Mouse (Mus musculus): ENCODE data around the gene Pdrg1. TPM values are rescaled to one million over a fixed set of nuclear protein-coding genes. Genes with fewer than 3 reads are reported as not detected.
A peak's percentile ranks its signal among the peaks of the same experiment; 100 is the strongest.

Pdrg1 gene
- polyA plus RNA-seq, 1 experiment from 2014 or later = 110 TPM

DNA sequence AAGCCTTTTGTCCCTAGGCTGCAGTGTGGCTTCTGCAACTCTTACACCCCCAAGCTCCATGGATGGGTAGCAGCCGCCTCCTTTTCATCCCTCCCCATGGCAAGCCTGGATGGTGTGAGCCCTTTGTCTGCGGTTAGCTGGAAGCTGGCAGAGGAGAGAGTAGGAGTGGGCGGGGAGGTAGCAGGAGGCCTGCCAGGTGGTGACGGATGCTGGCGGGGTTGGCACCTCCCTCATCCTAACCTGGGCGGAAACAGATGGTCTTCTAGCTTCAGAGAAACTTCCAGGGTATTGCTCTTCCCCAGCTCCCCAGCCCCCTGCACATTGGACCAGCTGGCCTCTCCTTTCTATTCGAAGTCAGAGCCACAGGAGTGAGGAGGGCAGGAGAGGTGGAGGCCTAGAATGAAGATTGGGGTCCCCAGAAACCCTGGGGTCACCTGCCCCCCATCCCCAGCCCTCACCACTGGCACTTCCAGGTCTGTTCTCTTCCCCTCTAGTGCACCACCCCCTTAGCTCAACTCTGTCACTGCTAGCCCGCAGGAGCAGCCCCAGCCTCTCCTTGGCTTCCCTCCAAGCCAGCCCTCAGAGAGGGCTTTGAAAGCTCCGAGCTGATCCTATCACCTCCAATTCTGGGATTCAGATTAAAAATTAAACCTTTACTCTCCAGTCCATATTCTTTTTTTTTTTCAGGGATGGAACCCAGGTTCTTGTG is 34.2 kb upstream of the Pdrg1 start:
- peaks cover 48% of the 10 kb centered on the region for H3K27me3 ChIP-seq

DNA sequence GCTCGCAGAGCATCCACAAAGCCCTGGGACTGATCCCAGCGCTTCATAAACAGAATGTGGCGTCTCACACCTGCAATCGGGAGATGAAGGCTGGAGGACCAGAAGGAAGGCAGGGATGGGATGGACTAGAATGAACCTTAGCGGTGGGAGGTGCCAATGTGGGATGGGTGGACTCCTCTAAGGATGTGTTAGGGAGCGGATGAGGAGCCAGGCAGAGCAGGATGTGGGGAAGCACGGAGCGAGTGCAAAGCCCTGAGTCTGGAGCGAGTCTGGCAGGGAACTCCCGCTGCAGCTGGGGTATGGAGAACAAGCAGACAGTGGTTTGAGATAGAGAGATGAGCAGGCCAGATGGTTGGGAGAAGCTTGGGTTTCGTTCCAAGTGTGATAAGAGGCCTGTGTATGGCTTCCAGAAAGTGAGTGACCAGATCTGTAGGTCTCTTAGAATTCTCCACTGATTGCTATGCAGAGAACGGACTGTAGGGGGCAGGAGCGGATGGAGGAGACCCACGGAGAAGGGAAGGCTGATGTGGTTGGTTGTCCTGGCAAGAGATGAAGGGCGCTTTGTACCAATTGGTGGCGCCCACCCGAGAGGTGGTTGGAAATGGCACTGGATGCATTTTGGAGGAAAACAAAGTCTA is 32.7 kb upstream of the Pdrg1 start:
- Histone ChIP-seq H3K4me2 (no peak overlapping the region), H3K9me3 (replicated peaks) (no peaks in the 10 kb centered on the region), H3K4me1 (replicated peaks) (peaks cover 3% of the 10 kb centered on the region; the same call in 1 of the 2 replicates), H3K4me3 (no peak overlapping the region), H3K36me3 (no peaks in the 10 kb centered on the region), H3K27me3 (peaks cover 40% of the 10 kb centered on the region), H3K9ac (no peak overlapping the region), H3K27ac (no peak overlapping the region)
- no peak for ATAC-seq (replicated peaks; ENCODE audit: insufficient number of reproducible peaks, insufficient read depth, low FRiP score, low read depth)
- WGBS = 36% methylated on average over 17 of the region's 17 CpGs

More for the DNA sequence above, 34.2 kb upstream of the Pdrg1 start:
- Histone ChIP-seq H3K4me1 (replicated peaks) (peaks cover 3% of the 10 kb centered on the region; the same call in 1 of the 2 replicates), H3K9me3 (replicated peaks) (no peaks in the 10 kb centered on the region), H3K9ac (no peak overlapping the region), H3K4me2 (no peak overlapping the region), H3K36me3 (no peaks in the 10 kb centered on the region), H3K27ac (no peak overlapping the region), H3K4me3 (no peak overlapping the region)
- WGBS = 32% methylated on average over 9 of the region's 9 CpGs
- ATAC-seq (replicated peaks; ENCODE audit: insufficient number of reproducible peaks, insufficient read depth, low FRiP score, low read depth) = no peak

DNA sequence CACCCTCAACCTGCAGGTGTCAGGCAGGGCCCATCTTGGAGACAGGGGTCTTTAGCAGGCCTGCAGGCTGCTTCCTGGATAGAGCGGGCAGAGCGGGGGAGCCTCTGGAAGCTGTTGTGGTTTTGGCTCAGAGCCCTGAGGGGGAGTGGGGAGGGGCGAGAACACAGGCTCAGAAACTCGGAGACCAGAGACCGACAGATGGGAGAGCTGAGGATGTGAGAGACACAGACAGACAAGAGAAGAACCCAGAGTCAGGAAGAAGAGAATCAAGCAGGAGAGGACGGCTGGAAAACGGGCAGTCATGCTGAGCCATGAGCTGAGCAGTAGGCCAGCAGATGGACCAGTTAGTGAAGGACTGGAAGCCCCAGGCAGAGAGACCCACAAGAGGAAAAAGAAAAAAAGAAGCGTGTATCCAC is 30.7 kb upstream of the Pdrg1 start:
- Histone ChIP-seq H3K36me3 (no peaks in the 10 kb centered on the region), H3K4me2 (no peak overlapping the region), H3K4me1 (replicated peaks) (peaks cover 3% of the 10 kb centered on the region; the same call in 1 of the 2 replicates), H3K4me3 (no peak overlapping the region), H3K9ac (no peak overlapping the region), H3K9me3 (replicated peaks) (no peaks in the 10 kb centered on the region), H3K27ac (no peak overlapping the region; the same call in 1 of the 2 replicates), H3K27me3 (peaks cover 25% of the 10 kb centered on the region)
- WGBS = 19% methylated on average over 8 of the region's 8 CpGs
- ATAC-seq (replicated peaks; ENCODE audit: insufficient number of reproducible peaks, insufficient read depth, low FRiP score, low read depth) = no peak

DNA sequence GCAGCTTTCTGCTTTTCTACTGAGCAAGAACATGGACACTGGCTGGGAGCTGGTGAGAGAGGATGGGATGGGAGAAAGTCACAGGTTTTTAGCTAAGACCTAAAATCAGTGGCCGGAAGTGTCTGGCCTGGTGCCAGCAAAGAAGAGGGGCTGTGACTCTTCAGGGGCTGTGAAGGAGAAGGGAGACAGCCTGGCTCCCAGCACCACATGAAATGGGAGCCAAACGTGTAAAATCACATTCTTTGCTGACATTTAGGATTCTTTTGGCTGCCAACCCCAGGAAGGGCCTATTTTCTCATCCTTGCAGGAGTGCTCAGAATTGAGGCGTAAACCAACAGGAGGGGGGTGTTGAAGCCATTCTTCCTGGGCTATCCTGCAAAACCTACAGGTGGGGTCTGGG is 28.7 kb upstream of the Pdrg1 start:
- no peaks in the 10 kb centered on the region for H3K36me3 ChIP-seq
- peaks cover 26% of the 10 kb centered on the region for H3K27me3 ChIP-seq
- no peaks in the 10 kb centered on the region for H3K4me1 ChIP-seq (replicated peaks)
- no peak overlapping the region for H3K27ac ChIP-seq
- no peak for ATAC-seq (replicated peaks; ENCODE audit: insufficient number of reproducible peaks, insufficient read depth, low FRiP score, low read depth)
- 43% methylated on average over 3 of the region's 3 CpGs for WGBS
- no peak overlapping the region for H3K9ac ChIP-seq
- H3K4me2 ChIP-seq = no peak overlapping the region
- no peaks in the 10 kb centered on the region for H3K9me3 ChIP-seq (replicated peaks)
- no peak overlapping the region for H3K4me3 ChIP-seq

DNA sequence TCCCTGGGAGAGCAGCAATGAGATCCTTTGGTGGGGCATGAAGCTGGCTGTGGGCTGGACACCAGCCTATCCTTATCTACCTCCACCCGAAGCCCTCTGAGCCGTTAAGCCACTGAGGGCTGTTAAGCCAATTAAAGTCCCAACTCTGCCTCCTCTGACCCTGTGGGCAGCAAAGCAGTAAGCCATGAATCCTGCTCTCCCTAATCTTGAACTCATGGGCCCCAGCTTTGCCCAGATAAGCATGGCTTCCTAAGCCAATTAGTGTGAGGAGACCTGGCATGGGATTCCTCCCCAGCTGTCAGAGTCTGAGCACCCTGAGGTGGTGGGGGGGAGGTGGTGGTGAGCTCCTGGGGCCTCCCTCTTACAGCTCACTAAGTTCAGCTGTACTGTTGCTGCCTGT is 21.5 kb upstream of the Pdrg1 start:
- WGBS = 10% methylated on average over 2 of the region's 2 CpGs
- H3K9me3 ChIP-seq (replicated peaks) = no peaks in the 10 kb centered on the region
- no peak overlapping the region for H3K4me2 ChIP-seq
- no peak overlapping the region for H3K4me3 ChIP-seq
- no peak overlapping the region for H3K9ac ChIP-seq
- peaks cover 5% of the 10 kb centered on the region for H3K4me1 ChIP-seq (replicated peaks)
- no peaks in the 10 kb centered on the region for H3K36me3 ChIP-seq
- H3K27ac ChIP-seq = no peak overlapping the region
- H3K27me3 ChIP-seq = peaks cover 68% of the 10 kb centered on the region
- no peak for ATAC-seq (replicated peaks; ENCODE audit: insufficient number of reproducible peaks, insufficient read depth, low FRiP score, low read depth)

DNA sequence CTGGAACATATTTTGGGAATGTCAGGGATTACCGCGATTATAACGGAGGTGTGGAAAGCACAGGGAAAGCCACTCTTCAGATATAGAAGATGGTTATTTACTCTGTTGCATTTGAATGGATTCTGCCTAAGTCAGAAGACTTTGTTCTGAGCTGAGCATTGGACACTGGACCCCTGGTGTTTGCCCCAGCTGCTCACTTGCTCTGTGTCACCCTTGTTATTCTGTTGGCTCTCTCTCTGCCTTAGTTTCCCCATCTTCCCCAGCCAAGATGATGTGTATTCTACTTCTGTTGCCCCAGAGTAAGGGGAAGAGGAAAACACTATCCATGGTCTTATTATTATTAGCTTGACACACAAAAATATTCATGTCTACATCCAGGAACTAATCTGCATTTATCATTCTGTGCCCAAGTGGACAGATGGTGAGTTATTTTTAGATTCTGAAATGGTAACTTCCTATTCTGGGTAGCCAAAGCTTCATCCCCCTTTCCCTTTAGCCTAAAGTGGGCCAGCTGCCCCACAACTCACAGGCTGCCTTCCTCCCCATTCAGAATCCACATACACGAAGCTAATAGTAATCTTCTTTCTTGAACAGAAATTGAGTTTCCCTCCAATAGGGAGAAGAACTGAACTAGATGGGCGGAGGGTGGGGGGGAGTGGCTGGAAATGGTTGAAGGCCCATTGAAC is 18.5 kb upstream of the Pdrg1 start:
- Histone ChIP-seq H3K36me3 (no peaks in the 10 kb centered on the region), H3K4me2 (no peak overlapping the region), H3K9me3 (replicated peaks) (no peaks in the 10 kb centered on the region), H3K27me3 (peaks cover 86% of the 10 kb centered on the region), H3K27ac (no peak overlapping the region), H3K4me1 (replicated peaks) (peaks cover 7% of the 10 kb centered on the region), H3K9ac (no peak overlapping the region), H3K4me3 (no peak overlapping the region)
- WGBS = 60% methylated on average over 5 of the region's 5 CpGs
- ATAC-seq (replicated peaks; ENCODE audit: insufficient number of reproducible peaks, insufficient read depth, low FRiP score, low read depth) = no peak

DNA sequence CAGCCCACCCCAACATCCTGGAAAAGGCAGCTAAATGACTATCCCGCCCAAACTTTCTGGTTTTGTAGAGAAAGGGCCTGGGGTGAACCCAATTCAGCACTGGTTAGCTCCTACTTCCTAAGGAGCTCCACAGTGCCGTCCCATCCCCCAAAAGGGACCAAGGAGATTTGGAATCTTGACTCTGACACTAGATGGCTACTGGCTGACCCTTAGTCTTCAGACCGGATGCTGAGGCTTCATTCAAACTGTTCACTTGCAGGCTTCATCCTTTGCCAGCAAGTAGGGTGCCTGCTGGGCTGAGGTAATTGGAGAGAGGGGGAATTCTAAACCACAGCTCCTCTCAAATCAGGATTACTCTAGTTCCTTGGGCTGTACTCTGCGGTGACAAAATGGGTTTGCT is 17.7 kb upstream of the Pdrg1 start:
- 16% methylated on average over 4 of the region's 4 CpGs for WGBS
- no peak overlapping the region for H3K4me2 ChIP-seq
- H3K9me3 ChIP-seq (replicated peaks) = no peaks in the 10 kb centered on the region
- H3K4me3 ChIP-seq = no peak overlapping the region
- peaks cover 86% of the 10 kb centered on the region for H3K27me3 ChIP-seq
- H3K4me1 ChIP-seq (replicated peaks) = peaks cover 7% of the 10 kb centered on the region
- H3K9ac ChIP-seq = no peak overlapping the region
- ATAC-seq (replicated peaks; ENCODE audit: insufficient number of reproducible peaks, insufficient read depth, low FRiP score, low read depth) = no peak
- no peak overlapping the region for H3K27ac ChIP-seq
- H3K36me3 ChIP-seq = no peaks in the 10 kb centered on the region

DNA sequence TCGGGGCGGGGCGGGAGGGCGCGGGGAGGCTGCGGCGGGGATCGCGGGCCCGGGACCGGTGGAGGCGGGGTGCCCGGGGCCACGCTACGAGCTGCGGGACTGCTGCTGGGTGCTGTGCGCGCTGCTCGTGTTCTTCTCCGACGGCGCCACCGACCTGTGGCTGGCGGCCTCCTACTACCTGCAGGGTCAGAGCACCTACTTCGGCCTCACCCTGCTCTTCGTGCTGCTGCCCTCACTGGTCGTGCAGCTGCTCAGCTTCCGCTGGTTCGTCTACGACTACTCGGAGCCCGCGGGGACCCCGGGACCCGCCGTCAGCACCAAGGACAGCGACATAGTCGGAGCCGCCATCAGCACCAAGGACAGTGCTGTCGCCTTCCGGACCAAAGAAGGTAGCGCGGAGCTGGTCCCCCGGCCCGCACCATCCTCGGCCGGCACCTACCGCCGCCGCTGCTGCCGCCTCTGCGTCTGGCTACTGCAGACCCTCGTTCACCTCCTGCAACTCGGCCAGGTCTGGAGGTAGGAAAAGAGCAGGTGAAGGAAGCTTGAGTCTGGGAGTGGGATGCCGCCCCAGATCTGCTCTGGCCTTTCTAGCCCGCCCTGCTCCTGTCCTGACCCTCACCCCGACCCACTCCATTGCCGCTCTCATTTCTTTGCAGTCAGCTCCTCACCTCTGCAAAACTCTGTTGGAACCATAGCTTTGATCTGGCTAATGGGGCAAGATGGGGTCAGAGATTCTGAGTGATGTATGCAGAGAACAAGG is 17.0 kb upstream of the Pdrg1 start:
- H3K36me3 ChIP-seq = no peaks in the 10 kb centered on the region
- peak overlapping the region; percentile 44 for H3K4me3 ChIP-seq
- H3K9me3 ChIP-seq (replicated peaks) = no peaks in the 10 kb centered on the region
- H3K27ac ChIP-seq = no peak overlapping the region
- H3K9ac ChIP-seq = no peak overlapping the region
- H3K27me3 ChIP-seq = peaks cover 86% of the 10 kb centered on the region
- peak overlapping the region; percentile 69 for H3K4me2 ChIP-seq
- H3K4me1 ChIP-seq (replicated peaks) = peaks cover 7% of the 10 kb centered on the region
- 1% methylated on average over 57 of the region's 58 CpGs for WGBS
- ATAC-seq (replicated peaks; ENCODE audit: insufficient number of reproducible peaks, insufficient read depth, low FRiP score, low read depth) = peak; percentile 38; the same call in 1 of the 2 replicates

DNA sequence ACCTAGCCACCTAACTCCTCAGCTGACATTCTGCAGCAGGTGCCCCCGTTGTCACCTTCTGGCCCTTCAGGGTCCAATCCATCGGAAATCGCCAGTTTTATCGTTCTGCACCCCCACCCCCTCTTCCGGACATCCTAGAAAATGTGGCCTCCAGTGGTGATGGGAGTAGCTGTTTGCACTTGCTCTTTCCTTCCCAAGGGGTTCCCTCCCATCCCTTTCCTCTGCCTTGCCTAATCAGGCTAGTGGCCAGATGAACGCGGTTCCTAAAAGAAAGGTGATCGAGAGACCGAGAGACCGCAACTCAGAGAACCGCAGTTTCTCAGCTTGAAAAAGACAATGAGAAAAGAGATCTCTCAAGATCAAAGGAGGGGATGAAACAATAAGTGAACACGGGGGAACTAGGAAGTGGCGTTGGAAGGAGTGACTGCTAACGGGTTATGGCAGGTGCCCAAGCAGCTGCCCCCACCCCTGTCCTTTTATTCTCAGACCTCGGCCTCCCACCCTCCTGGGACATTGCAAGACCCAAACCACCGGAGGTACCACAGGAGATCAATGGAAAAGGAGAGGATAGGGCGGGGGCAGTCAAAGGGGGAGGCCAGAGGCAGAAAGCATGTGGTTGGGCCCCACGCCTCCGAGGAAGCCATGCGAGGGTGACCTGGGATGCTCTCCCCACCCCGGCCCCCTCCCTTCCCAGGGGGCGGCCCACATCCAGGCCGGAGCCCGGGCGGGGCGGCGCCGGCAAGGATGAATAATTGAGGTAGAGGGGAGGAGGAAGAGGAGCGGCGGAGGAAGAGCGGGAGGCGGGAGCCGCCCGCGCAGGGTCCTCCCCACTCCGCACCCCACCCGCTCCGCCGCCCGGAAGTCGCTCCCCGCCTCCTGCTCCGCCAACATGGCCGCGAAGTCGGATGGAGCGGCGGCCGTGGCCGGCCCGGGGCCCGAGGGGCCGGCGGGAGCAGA is 16.2 kb upstream of the Pdrg1 start, which contains the start of gene Xkr7:
Gene Xkr7 (plus strand): TSS at position 727 of the 957 bp plus-strand sequence.
- WGBS = 2% methylated on average over 43 of the region's 54 CpGs
- no peaks in the 10 kb centered on the region for H3K36me3 ChIP-seq
- H3K27me3 ChIP-seq = peaks cover 91% of the 10 kb centered on the region

DNA sequence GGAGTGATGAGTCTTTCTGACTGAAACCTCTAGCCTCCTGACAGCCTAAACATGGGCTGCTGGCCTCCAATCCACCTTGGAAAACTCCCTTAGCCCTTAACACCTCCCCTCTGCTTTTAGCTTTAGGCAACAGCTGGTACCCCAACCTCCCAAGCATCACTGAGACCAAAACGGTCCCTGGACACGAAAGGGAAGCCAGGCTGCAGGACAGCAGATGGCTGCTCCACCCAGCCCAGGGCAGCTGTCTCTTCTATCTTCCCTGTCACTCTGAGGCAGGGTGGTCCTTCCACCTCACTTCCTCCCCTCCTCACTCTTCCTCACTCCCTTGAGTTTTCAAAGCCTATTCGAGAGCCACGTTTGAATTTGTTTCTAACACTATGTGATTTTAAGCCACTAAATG is 15.2 kb upstream of the Pdrg1 start:
- Histone ChIP-seq H3K4me1 (replicated peaks) (peaks cover 7% of the 10 kb centered on the region), H3K27me3 (peaks cover 92% of the 10 kb centered on the region)
- 18% methylated on average over 4 of the region's 4 CpGs for WGBS

More for the DNA sequence above, 16.2 kb upstream of the Pdrg1 start, which contains the start of gene Xkr7:
- H3K27ac ChIP-seq = no peak within 1 kb of the TSS
- H3K4me1 ChIP-seq (replicated peaks) = peaks cover 7% of the 10 kb centered on the region
- H3K4me2 ChIP-seq = peak within 1 kb of the TSS; percentile 69
- peak; percentile 28; the same call in 1 of the 2 replicates for ATAC-seq (replicated peaks; ENCODE audit: insufficient number of reproducible peaks, insufficient read depth, low FRiP score, low read depth)
- no peaks in the 10 kb centered on the region for H3K9me3 ChIP-seq (replicated peaks)
- peak within 1 kb of the TSS; percentile 44 for H3K4me3 ChIP-seq
- no peak within 1 kb of the TSS for H3K9ac ChIP-seq

More for the DNA sequence above, 15.2 kb upstream of the Pdrg1 start:
- H3K9ac ChIP-seq = no peak overlapping the region
- no peak overlapping the region for H3K4me3 ChIP-seq
- no peaks in the 10 kb centered on the region for H3K36me3 ChIP-seq
- H3K27ac ChIP-seq = no peak overlapping the region
- no peaks in the 10 kb centered on the region for H3K9me3 ChIP-seq (replicated peaks)
- no peak for ATAC-seq (replicated peaks; ENCODE audit: insufficient number of reproducible peaks, insufficient read depth, low FRiP score, low read depth)
- H3K4me2 ChIP-seq = no peak overlapping the region
